Mouse (Mus musculus) lung, adult 2 months (tissue): Measurements from ENCODE around the gene Kcnip1.

Source experiments
- CTCF ChIP-seq: fragments of 200-500 bp; IDR thresholded peaks from 2 replicates; pipeline ENCODE4 v1.5.1; 2011; ENCODE audit warnings: mild to moderate bottlenecking, low read length, control low read depth; ENCODE audit not compliant: insufficient read depth
- POLR2A ChIP-seq: fragments of 200-500 bp; IDR thresholded peaks from 2 replicates; pipeline ENCODE4 v1.6.1; 2011; ENCODE audit warnings: low read depth, mild to moderate bottlenecking, control low read depth, low read length, borderline replicate concordance; ENCODE audit errors: extremely low read depth

GRCm38 (mm10) chr11:33962178-33962577 is 30.8 kb downstream of the Kcnip1 start:
- TF ChIP-seq POLR2A (no peak), CTCF (no peak)
